Mouse (Mus musculus): ENCODE measurements around the gene Ptprt.
A peak's percentile ranks its signal among the peaks of the same experiment; 100 is the strongest.

Gene Ptprt

DNA sequence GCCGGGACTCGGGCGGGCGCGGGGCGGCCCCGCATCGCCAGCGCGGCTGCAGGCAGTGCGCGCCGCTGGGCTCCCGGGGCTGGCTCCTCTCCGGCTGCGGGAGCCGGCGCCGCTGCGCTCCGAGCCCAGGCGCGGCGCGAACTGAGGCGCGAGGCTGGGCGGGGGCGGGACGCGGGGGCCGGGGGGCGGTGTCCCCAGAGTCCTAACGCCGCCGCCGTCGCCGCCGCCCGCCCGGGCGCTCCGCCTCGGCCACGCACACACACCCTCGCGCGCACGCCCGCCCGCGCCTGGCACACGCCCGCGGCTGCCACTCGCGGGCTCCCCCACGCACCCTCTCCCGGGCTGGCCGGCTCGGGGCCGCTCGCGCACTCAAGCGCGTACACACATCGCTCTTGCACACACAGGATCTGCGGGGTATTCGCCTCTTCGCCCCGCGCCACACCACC is at the start of gene Ptprt:
TSS of gene Ptprt (minus strand) at position 207 of the 446 bp plus-strand sequence.
- no peak for DNase-seq

DNA sequence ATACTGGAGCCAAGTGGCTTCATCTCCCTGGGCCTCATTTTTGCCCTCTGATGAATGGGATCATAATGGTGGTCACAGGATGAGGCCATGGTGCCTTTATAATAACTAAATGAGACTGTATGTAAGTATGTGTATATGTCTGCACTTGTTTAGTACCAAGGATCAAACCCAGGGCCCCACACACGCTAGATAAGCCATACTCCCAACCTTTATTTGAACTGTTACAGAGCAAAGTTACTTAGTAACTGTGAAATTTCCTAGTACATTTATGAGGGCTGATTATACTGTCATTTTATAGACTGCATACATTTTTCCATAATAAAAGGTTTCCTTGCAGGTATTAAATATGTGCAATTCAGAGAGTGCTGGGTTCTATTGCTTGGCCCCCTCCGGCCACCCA is 49.5 kb upstream of the Ptprt start:
- DNase-seq: no peak

DNA sequence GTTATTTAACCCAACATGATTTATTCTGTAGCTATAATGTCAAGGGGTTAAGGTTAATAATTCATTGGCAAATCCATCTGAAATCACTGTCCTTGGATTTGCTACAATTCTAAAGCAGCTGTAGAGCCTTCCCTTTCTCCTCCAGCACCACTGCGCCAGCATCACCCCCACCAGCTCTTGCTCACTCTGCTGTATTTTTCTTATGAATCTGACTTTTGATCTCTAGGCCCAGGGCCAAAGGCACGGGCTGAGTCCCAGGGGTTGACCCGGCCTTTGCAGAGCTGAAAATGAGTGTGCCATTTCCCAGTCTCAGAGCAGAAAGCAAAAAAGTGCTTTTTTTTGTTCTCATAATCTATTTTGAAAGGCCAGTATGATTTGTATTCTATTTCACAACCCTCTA is 38.7 kb upstream of the Ptprt start:
- DNase-seq: peak in 1 of 2 experiments; percentile 2

DNA sequence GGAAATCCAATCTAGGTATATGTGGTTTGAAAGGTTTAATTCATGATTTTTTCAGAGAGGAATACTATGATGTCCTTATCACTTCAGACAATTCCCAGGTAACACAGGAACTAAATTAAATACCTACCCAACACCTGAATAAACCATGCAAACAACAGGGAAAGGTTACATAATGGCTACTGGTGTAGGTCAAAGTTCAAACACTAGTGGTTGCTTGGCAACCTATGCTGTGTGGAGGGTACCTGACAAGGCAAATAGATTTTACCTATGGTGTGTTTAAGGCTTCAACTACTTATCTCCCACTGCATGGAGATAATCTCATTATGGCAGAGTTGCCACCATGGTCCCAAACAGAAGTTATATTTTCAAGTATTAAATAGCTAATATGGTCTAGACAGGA is 38.1 kb upstream of the Ptprt start:
- DNase-seq: no peak

DNA sequence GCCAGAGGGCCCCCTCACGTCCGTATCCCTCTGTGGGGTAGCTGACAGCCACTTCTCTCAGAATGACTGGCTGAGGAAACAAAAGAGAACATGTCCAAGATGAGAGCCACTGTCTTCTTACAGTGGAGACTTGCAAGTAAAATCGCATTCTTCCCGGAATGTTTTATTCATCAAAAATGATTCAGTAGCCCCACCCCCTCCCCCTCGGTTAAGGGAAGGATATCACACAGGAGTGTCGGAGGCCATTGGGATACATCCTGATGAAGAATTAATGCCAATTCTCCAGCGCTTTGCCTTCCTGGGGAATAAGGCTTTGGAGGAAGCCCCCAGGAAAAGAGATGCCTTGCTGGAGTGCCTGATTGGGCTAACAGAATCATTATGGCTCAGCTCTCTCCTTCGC is 37.1 kb upstream of the Ptprt start:
- no peak for DNase-seq

DNA sequence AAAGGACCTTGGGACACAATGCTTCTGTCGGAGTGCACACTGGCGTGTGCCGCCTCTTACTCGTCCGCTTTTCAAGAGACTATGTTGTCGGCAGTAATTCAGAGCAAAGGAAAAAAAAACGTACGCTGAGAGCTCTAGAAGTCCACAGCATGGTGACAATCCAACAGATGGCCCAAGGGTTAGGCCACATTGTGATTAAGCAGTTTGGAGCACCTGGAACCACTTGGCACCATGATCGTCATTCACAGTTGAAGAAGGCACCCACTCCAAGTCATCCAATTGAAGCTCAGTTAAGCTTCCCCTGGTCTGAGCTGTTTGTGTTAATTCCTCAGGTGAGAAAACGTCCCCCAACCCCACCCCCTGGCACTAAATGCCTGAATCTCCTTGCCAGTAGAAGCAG is 36.2 kb upstream of the Ptprt start:
- no peak for DNase-seq

DNA sequence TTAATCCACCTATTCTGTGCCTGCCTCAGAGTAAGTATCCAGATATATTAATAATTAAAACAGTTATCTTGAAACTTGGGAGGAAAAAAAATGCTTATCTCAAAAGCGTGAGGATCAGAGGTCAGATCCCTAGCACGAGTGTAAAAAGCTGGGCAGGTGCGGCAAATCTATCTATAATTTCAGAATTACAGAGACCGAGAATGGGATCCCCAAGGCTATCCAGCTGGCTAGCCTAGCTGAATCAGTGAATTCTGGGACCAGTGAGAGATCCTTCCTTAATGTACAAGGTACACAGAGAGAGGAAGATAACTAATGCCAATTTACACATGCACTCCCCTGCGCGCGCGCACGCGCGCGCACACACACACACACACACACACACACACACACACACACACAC is 31.2 kb upstream of the Ptprt start:
- no peak for DNase-seq

DNA sequence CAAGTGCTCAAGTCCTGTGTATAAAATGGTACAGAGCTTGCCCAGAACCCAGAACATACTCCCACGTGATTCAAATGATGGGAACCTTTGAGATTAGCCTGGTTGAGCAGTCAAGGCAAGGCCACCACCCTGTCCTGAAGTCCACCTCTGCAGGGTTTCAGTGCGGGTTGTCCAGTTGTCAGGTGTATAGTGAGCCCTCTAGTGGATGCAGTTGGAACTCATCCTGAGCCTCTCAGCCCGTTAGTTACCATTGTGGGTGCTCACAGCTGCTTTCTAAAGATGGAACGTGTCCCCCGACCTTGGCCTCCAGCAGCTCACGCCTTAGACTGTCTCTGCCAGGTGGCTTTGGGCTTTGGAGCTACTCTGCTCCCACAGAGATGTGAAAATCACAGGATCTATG is 21.7 kb upstream of the Ptprt start:
- DNase-seq: peak in 1 of 2 experiments; percentile 14

DNA sequence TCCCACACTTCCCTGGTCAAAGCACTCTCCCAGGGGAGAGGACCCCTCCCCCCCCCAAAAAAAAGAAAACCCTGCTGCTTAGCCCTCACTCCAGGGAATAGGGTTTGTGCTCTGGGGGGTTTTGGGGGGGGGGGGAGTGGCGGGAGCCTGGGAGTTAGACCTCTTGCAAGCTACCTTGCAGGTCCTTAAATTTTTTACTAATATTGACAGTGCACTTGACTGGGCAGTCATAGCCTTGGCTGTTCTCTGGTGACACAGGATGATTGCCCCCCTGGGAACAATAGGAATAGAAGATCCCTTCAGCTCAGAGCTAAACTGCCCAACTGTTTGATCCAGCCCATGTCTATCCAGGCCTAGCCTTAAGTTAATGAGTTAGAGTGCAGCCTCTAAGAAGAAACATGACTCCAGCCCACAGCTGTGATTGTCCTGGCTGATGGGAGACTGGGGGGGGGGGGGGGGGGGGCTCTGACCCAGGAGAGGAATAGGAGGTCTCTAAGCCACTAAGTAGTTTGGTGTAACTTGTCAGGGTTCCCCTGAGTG is 1.6 kb upstream of the Ptprt start:
- DNase-seq: no peak

DNA sequence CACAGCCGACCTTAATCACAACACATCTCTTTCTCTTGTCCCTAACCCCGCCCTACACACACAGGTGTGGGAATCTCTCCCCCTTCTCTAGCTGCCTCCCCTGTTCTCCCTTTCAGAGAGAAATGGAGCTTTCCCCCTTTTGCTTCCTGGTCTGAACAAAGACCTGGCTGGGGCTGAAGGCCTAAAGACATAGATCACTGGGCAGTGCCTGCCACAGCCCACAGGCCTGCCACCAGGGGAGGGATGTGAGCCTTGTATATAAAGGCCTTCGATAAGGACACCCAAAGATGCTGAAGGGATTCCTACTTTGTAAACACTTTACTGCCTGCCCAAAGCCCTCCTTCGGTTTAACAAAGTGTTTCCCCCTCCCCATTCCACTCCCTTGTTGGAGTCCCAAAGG is 786 bp upstream of the Ptprt start:
- no peak for DNase-seq

DNA sequence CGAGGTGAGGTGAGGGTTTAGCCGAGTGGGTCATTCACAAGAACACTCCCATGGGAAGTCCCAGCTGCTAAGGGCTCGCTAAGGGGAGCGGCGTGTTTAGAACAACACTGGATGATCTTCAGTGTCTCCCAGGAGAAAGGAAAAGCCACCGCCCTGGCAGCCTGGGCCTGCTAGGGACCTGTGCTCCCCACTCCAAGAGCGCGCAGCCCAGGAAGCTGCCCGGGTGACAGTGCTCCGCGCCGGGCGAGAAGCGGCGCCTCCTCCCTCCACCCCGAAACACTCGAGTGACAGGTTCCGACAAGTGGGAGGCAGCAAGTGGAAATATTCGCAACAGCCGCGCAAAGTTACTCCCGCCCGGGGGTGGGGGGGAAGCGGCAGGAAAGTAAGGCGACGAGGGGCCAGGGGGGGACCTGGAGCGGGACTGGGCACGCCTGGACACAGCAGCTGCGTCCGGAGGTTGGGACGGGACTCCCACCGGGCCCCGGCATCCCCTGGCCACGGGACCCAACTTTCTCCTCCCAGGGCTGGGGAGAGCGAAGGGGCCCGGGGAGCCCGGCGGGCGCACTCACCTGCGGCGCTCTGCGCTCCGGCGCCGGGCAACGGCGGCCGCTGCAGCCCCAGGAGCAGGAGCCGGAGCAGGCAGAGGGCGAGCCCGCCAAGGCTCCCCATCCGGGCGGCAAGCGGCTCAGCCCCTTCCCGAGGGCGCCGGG is 561 bp downstream of the Ptprt start:
- DNase-seq: no peak

DNA sequence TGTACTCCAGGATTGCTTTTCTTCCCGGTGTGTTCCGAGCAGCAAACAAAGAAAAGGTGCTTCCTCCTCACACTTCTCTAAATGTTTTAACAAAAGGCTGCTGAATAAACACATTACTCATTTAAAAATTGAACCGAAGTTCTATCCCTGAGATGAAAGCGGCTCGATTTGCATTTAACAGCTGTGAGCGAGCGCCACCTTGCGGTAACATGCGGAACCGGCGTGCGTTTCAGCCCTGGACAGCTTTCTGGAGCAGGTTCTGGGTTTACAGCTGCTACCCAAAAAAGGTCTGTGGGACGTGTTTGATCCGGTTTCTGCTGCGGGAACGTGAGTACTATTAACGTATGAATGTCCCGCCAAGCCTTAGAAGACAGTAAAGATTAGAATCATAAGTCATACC is 1.9 kb downstream of the Ptprt start:
- peak; percentile 51 to 60 for DNase-seq

DNA sequence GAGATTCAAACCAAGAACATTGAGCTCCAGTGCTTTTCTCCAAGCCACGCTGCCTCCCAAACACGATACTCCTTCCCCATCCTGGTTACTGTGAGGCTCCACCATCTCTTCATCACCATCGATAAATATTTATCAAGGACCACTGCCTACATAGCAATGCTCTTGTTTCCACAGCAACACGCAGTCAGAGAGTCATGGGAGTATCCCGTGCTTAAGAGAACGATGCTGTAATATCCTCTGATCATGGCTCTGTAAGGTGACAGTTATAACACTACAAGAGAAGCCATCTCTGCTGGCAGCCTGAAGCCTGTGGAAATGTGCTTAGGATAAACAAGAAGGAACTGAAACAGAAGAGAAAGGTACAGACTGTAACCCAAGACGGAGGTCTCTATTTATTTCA is 3.4 kb downstream of the Ptprt start:
- no peak for DNase-seq

DNA sequence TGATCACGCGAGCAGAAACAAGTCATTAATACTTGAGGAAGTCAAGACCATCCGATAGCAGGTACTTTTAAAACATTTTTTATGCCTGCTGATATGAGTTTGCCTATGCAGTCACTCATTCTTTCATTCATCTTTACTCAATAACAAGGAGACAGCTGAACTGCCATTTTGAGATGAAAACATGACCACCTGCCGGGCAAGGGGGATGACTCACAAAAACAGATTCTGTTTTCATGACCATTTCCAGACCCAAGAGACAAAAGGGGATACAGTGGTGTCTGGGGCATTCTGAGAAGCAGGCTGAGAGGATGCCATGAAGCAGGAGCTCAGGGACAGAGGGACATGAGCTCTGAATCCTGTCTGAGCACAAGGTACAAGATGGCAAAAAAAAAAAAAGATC is 6.5 kb downstream of the Ptprt start:
- no peak for DNase-seq

DNA sequence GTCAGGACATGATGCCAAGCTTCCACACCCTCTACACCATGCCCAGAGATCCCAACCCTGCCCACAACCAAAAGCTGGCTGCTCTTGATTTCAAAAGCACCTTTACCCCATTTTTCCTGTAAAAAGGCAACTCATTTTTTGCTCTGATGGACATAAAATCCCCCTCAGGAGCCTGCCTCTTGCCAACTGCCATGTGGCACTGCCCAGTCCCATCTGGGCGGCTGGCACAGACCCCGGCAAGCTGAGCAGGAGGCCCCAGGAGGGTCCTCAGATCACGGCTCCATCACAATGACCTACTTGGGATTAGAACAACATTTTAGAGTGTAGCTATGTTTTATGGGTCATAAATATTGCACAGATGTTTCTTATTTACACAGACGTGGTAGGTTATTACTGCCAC is 22.3 kb downstream of the Ptprt start:
- DNase-seq: no peak

DNA sequence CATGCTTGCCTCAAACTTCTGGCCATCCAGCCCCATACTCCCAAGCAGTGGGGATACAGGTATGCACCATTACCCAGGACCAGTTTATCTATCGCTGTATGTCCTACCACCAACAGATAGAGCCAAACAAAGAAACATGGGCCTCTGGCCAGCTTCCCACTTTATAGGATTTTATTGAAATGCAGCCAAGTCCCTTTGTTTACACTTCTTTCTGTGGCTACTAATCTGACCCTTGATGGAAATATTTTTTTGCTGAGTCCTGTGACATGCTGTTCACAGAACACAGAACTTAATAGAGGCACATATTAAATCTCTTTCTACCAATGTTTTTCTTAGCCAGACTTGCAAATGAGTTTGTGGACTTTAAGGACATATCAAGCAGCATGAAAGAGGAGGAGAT is 23.4 kb downstream of the Ptprt start:
- DNase-seq: peak; percentile 6 to 14

DNA sequence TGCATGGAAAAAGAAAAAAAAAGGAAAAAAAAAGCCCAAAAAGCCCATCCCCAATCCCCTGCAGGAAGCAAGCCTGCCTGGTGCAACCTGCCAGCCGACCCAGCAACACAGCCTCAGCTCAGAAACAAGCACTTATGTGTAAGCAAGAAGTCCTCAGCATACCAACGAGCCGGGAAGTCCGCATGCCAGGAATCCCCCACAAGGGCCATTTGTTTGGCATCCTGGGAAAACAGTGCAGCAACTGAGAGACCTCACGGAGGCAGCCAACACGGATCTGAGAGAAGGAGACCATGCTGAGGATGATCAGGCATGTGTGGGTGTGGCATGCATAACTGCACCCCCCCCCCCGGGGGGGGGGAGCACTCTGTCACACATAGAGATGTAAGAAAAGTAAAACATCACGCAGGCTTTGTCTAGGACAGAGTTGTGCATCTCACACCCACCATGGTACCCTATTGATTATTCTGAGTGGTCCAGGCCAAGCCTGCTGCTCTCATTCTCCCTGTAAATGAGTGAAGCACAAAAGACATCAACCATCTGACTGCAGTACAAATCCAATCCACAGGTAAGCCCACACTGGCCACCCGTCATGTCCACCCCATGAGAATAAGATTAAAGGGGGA is 24.4 kb downstream of the Ptprt start:
- peak; percentile 18 to 25 for DNase-seq

DNA sequence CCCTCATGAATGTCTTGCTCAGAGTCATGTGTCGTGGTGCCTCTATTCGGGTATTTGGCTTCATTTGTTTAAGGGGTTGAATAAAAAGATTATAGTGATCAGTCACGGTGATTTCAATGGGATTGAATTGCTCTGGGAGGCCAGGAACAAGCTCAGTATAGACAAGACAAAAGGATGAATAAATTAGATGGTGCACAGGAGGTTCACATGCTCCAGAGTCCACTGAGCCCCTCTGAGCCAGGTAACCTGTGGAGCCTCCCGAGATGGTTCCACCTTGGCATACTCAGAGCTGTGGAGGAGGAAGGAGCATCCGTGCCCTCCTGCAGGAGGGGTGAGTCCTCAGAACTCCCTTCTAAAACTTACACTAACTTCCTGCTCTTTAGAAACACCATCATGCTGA is 26.0 kb downstream of the Ptprt start:
- no peak for DNase-seq

DNA sequence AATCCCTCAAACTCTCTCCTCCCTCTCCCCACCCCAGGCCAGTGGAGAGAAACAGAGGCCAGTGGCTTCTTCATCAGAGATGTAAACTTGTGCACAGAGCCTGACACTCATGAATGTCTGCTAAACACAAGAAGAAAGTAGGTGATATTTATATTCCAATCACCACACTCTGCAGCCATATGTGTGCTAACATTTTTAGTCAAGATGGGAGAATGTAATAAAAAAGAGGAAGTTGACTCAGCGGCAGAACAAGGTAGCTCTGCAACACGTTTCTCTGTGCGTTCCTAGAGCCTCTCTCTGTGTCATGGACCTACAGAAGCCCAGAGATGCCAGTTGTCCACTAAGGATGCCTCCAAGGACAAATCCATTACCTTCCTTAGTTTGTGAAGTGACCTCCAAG is 34.9 kb downstream of the Ptprt start:
- DNase-seq: no peak

DNA sequence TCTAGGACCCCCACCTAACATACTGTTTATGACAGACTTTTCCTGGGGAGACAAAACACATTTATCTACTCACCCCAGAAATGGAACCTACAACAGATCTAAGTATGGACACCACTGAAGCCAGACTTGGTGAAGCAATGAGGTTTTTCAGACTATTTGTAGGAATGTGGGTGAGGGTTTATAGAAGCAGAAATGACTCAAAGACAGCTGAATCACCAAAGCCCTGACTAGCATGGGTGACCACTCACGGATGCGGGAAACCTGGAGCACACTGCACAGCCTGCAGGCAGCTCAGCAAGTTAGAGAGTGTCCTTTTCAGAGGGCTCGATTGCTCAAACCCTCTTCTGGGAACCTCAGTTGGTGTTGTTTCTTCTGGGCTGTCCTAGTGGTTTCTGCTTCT is 36.2 kb downstream of the Ptprt start:
- no peak for DNase-seq

DNA sequence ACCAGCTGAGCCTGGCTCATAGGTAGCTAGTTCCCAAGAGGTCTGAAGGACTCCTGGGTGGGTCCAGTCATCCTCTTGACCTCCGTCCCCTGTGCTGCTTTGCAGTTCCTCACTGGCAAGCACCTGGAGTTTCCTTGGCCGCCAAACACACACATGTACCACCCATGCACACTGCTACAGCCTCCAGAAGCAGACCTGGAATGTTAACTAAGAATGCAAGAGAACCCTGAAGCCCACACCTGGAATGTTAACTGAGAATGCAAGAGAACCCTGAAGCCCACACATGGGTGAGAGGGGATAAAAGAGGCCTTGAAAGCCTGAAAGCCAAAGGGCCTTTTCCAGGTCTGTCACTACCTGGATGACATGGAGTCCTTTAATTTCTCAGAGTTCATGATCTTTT is 46.7 kb downstream of the Ptprt start:
- no peak for DNase-seq

DNA sequence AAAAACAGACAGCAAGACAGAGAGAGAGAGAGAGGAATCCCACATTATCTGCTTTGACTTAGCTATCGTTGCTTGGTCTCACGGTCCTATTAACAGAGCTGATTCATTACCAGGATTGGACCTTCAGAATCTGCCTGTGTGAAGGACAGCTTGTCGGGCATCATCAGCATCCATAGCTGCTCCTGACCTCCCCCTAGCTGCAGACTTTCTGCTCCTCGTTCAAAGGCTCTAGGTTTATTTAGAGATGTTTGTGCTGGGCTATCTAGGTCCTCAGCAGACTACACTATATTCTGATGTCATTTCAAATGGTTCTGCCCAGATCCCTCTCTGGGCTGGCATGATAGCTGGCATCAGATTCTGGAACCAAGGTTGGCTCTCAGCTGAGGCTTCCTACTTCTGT is 47.5 kb downstream of the Ptprt start:
- DNase-seq: no peak

DNA sequence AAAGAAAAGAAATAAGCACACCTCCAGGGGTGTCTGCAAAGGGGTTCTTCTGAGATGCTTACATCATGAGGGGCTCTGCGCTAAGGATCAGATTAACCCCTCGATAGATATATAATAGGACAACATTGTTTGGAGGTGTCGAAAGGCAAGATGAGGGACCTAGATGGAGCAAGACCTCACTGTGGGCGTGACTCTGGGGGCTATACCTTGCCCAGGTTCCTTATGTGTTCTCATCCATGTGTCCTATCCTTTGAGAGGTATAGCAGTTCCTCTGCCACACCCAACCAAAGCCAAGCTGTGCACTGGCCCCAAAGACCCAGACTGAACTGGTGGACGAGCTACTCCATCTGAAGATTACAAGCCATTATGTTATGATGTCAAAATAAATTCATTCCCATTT is 58.2 kb downstream of the Ptprt start:
- DNase-seq: no peak

DNA sequence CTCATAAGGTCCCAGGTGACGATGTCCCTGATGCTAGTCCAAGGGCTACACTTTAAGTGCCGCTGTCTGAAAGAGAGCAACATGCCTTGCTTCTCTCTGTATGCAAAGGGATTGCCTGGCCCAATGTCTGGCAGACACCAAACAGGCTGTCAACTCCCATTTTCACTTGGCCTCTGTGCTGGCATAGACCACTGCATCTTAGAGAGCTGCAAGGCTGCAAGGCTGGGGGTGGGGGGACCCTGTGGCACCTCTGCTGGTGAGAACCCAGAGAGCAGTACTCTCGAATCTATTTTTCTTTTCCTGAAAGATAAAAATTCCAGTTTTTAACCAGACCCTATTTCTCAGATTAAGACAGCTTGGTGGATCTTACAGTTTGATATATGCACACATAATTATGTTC is 69.6 kb downstream of the Ptprt start:
- no peak for DNase-seq

DNA sequence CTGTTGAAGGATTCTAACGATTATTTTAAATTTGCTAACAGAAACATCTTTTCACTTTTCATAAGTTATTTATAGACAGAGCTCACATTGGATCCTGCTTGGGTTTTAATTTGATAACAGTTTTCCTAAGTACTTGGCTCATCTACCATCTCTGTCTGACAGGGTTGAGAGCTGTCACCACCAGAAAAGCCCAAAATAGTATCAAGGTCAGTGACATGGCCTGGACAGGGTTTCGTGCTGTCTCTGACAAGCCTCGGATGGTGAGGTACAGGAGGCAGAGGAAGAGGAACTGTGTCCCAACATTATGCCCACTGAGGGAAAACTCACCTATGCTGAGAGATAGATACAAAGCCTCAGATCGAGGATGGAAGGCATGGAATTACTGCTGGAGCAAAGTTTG is 79.3 kb downstream of the Ptprt start:
- DNase-seq: peak in 1 of 2 experiments; percentile 6

Measured in lung, adult 18-20 months (tissue).